Mouse (Mus musculus) cerebellum, adult 2 months (tissue): Measurements from ENCODE around the gene Rbmx.

Experiments
- CTCF ChIP-seq: fragments of 200-500 bp; IDR thresholded peaks from 2 replicates; pipeline ENCODE4 v1.5.1; 2011; ENCODE audit warnings: low read depth, mild to moderate bottlenecking, control low read depth, low read length, moderate library complexity, borderline replicate concordance; ENCODE audit not compliant: insufficient read depth
- POLR2A ChIP-seq: fragments of 200-500 bp; IDR thresholded peaks from 2 replicates; pipeline ENCODE4 v1.6.1; 2011; ENCODE audit warnings: low read length, control low read depth, borderline replicate concordance; ENCODE audit not compliant: insufficient read depth

- TF ChIP-seq CTCF (no peak), POLR2A (no peak)
Measured at GRCm38 (mm10) chrX:57377096-57377495, 15.7 kb downstream of the Rbmx start.
